Mouse (Mus musculus): Measurements from ENCODE around the gene Abcb9.
A peak's percentile ranks its signal among the peaks of the same experiment; 100 is the strongest.

Abcb9 gene

GRCm38 (mm10) chr5:124029220-124030035 lies 66.2 kb downstream of the Abcb9 start:
- peak; percentile 56 to 65 for DNase-seq

GRCm38 (mm10) chr5:124028680-124029079 lies 66.9 kb downstream of the Abcb9 start:
- DNase-seq, result peak in 1 of 2 experiments; percentile 24

- DNase-seq, result peak in 1 of 2 experiments; percentile 26
Observed at GRCm38 (mm10) chr5:124027702-124028470, 67.7 kb downstream of the Abcb9 start.

GRCm38 (mm10) chr5:124026568-124026967 lies 69.0 kb downstream of the Abcb9 start:
- peak in 1 of 2 experiments; percentile 30 for DNase-seq

GRCm38 (mm10) chr5:124025587-124026441 lies 69.8 kb downstream of the Abcb9 start:
- peak in 1 of 2 experiments; percentile 57 for DNase-seq

GRCm38 (mm10) chr5:124025146-124025545 lies 70.5 kb downstream of the Abcb9 start:
- DNase-seq, result peak in 1 of 2 experiments; percentile 23

- peak; percentile 81 to 89 for DNase-seq
Observed at GRCm38 (mm10) chr5:124024677-124025076, 70.9 kb downstream of the Abcb9 start.

GRCm38 (mm10) chr5:124022365-124022764 lies 73.2 kb downstream of the Abcb9 start:
- DNase-seq, result no peak

- DNase-seq, result peak in 1 of 2 experiments; percentile 25
Observed at GRCm38 (mm10) chr5:124021701-124022100, 73.9 kb downstream of the Abcb9 start.

GRCm38 (mm10) chr5:124021148-124021547 lies 74.5 kb downstream of the Abcb9 start:
- DNase-seq, result no peak

- peak; percentile 69 to 76 for DNase-seq
Observed at GRCm38 (mm10) chr5:124019348-124020216, 76.0 kb downstream of the Abcb9 start.

- DNase-seq, result no peak
Observed at GRCm38 (mm10) chr5:124018651-124019050, 76.9 kb downstream of the Abcb9 start.

- DNase-seq, result no peak
Observed at GRCm38 (mm10) chr5:124017941-124018340, 77.7 kb downstream of the Abcb9 start.

- peak in 1 of 2 experiments; percentile 22 for DNase-seq
Observed at GRCm38 (mm10) chr5:124016291-124016821, 79.2 kb downstream of the Abcb9 start.

GRCm38 (mm10) chr5:124015727-124016126 lies 79.9 kb downstream of the Abcb9 start:
- DNase-seq, result peak in 1 of 2 experiments; percentile 7

- no peak for DNase-seq
Observed at GRCm38 (mm10) chr5:124014791-124015251, 80.8 kb downstream of the Abcb9 start.

- no peak for DNase-seq
Observed at GRCm38 (mm10) chr5:124014180-124014579, 81.4 kb downstream of the Abcb9 start.

GRCm38 (mm10) chr5:124013747-124014146 lies 81.9 kb downstream of the Abcb9 start:
- DNase-seq, result no peak

- peak in 1 of 2 experiments; percentile 50 for DNase-seq
Observed at GRCm38 (mm10) chr5:124012885-124013284, 82.7 kb downstream of the Abcb9 start.

GRCm38 (mm10) chr5:124011927-124012326 lies 83.7 kb downstream of the Abcb9 start:
- DNase-seq, result peak in 1 of 2 experiments; percentile 51

Measured in cerebellum, postnatal 10 days (tissue).